Mouse (Mus musculus): Measurements from ENCODE around the gene Epha3. TPM values are rescaled to one million over a fixed set of nuclear protein-coding genes. Genes with fewer than 3 reads are reported as not detected.
A peak's percentile ranks its signal among the peaks of the same experiment; 100 is the strongest.

The Epha3 gene
- total RNA-seq (2021), result 1 to 10 TPM in 1 of 2 experiments, under 1 TPM in 1; 0.37 to 1.3 TPM
- long read RNA-seq, experiment 1, result 0 reads
- long read RNA-seq, experiment 2, result 0 reads

- DNase-seq, result peak; percentile 60 to 80
These were observed at the start of gene Epha3 for GRCm38 (mm10) chr16:63863913-63864330. Gene Epha3 (minus strand): TSS chr16:63864175.

DNA sequence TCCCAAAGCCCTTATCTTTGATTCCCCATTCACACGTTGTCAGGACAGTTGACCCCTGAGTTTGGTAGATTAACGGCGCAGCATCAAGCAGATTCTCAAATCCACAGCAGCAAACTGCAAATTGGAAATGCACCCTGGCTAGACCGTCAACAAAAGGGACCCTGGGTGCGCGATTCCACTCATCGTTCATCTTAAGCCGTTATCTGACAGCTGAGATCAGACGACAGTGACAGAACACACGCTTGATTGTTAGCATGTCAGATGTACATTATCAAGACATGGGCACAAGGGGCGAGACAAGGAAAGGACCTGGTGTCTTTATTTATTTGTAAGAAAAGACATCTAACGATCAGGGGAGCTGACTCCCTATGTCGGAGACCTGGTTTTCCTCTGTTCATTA, 39.5 kb upstream of the Epha3 start:
- no peak for DNase-seq

GRCm38 (mm10) chr16:63881190-63881589, 17.2 kb upstream of the Epha3 start:
- DNase-seq, result no peak

DNA sequence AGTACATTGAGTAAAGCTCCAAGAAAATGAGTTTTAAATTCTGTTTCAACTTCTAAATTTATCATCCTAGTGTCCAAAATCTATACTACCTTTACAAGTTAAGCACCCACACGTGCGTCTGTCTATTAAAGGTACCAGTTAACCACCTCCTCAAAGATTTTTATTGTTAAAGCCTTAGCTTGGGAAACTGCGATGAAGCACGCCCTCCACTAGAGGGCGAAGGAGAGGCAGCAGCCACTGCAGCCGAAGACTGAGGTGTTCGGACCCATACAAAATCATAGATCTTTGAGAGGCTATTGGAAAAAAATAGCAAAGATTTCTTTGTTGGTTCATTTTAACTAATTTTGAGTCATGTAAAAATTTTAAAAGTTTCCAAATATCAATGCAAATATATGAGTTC, 8.3 kb upstream of the Epha3 start:
- DNase-seq, result peak in 1 of 2 experiments; percentile 38

GRCm38 (mm10) chr16:63864463-63864976, 545 bp upstream of the Epha3 start:
- peak in 1 of 2 experiments; percentile 17 for DNase-seq

- no peak for DNase-seq
These were observed 794 bp downstream of the Epha3 start for GRCm38 (mm10) chr16:63863181-63863580.

DNA sequence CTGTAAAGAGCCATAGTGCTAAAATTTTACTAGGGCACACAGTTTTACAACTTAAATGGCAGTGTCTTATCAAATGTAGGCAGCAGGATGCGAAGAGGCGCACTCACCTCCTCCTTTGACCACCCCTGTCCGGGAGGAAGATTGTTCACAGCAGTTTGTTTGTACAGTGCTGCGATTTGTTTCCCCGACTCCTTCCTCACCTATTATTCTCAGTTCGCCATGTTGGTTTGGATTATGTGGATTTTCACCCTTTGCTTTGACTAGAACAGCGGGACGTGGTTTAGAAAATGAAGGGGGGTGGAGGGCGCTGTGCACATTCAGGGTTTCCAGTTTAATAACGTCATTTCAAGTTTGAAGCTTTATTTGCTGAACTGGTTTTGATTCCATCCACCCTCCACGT, 6.4 kb downstream of the Epha3 start:
- DNase-seq, result peak in 1 of 2 experiments; percentile 23

- DNase-seq, result peak; percentile 43 to 68
These were observed 7.1 kb downstream of the Epha3 start for GRCm38 (mm10) chr16:63856658-63857552.

- no peak for DNase-seq
These were observed 13.7 kb downstream of the Epha3 start for GRCm38 (mm10) chr16:63850297-63850696.

DNA sequence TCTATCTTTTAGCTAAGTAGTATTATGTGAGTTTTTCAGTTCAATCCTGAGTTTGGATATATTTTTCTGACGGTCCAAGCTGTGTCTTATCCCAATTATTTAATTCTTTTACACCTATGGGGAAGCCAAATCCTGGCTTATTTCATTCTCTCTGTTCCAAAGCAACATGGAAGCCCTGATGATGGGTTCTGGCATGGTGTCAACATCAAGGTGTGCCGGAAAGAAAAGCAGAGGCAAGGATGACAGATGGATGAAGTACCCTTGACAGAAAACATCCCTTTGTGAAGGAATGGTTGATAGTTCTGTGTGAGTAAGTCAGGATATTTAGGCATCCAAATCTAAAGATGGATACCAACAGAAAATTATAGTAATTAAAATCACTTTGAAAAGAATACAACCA, 21.1 kb downstream of the Epha3 start:
- no peak for DNase-seq

DNA sequence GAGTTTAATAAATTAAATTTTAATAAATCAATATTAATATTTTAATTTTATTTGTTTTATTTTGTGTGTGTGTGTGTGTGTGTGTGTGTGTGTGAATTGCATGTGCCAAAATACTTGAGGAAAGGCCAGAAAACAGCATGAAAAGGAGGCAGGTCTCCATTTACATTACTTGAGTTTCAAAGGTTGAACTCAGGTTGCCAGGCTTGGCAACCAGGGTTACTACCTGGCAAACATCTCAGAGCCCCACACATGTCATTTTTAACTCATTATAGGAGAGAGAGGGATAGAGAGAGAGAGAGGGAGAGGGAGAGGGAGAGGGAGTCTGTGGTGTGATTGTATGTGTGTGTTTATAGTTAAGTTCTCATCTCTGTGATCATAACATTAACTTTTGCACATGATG, 26.5 kb downstream of the Epha3 start:
- DNase-seq, result no peak

DNA sequence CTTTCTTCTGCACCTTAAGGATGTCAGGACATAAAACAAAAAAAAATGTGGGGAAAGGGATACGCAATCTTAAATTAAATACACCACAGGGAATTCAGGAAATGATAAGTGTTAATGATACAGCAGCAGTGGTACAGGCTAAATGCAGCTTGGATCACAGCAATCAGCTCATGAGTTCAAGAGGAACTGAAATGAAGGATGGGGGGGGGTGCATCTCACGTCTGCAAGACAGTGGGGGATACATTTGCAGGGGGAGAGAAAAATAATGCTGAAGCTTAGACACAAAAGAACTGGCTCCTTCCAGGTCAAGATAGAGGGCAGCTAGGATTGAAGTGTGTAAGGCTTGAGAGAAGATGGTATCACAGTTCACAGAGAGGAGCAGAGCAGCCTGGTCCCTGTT, 42.8 kb downstream of the Epha3 start:
- DNase-seq, result no peak

GRCm38 (mm10) chr16:63817606-63818005, 46.4 kb downstream of the Epha3 start:
- DNase-seq, result no peak

GRCm38 (mm10) chr16:63816672-63817071, 47.3 kb downstream of the Epha3 start:
- DNase-seq, result peak; percentile 34 to 50

DNA sequence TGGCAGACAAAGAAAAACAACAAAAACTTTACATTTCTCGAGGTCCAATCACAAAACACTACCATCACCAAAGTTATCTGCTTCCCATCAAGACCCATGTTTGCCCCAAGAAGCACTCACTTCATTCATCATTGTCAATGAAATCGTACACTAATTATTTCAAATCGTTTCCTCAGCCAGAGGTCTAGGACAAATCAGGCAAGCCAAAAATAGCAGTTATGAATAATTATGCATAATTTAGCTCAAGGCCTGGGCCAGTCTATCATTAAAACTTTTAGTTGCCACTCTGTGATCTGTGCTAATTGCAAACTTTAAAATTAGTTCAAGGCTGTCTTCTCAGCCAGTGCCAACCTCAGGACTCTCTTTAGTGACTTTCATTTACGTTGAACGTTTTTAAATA, 54.1 kb downstream of the Epha3 start:
- DNase-seq, result no peak

DNA sequence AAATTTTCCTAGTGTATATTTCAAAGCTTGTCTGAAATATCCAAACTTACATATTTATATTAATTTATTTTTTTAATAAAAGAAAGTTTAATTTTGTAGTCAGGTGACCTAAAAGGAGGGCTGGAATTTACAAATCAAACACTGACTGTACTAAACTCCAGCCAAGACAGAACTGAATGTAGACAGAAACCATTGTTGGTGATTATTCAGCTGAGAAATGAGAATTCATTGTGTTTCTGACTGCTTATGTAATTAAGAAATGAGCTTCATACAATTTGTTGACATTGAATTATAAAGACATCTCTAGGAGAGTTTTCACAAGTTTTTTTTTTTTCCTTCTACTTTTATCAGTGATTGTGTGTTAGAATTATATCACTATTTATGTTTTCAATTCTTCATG, 55.0 kb downstream of the Epha3 start:
- no peak for DNase-seq

GRCm38 (mm10) chr16:63806437-63807129, 57.4 kb downstream of the Epha3 start:
- no peak for DNase-seq

DNA sequence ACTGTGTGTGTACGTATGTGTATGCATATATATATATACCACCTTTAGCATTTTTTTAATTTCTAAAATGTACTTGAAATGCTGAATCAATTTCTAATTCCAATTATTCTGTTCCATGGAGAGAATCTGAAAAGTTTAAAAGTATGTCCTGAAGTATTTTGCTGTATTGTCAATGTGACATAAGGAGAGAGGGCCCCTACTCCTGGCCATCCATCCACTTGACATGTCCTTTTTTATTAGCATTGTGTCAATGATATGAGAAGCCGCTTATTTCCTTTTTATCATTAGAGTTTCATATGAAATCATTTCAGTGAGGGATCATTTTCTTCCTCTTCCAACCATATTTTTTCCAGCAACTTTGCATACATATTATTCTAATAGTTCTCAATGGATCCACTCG, 58.0 kb downstream of the Epha3 start:
- no peak for DNase-seq

- peak in 1 of 2 experiments; percentile 2 for DNase-seq
These were observed 62.5 kb downstream of the Epha3 start for GRCm38 (mm10) chr16:63801436-63801835.

GRCm38 (mm10) chr16:63798341-63798740, 65.6 kb downstream of the Epha3 start:
- DNase-seq, result no peak

GRCm38 (mm10) chr16:63794292-63794691, 69.7 kb downstream of the Epha3 start:
- no peak for DNase-seq

DNA sequence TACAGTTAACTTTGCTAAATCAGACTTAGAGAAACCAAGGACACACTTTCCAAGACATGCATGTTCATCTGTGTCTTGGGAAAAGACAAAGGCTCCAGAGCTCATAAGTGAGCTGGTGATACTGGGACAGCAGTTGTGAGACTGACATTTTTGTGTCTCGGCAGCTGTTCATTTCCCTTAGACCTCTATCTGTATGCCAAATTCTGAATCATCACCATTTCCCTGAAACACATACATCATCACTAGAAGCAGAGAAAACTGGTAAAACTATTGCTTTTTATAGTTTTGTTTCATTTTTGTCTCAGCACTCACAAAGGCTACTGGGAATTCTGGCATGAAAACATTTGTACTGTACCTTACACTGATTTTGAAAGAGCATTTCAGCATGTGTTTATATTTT, 70.2 kb downstream of the Epha3 start:
- DNase-seq, result no peak

GRCm38 (mm10) chr16:63792084-63792483, 71.9 kb downstream of the Epha3 start:
- DNase-seq, result no peak
